Mouse (Mus musculus): Measurements from ENCODE around the gene Snrnp70.

- TF ChIP-seq CTCF (IDR thresholded peaks at IDR 0.05; ENCODE audit: extremely low read depth, insufficient read depth, low read length) (no peak), POLR2A (IDR thresholded peaks at IDR 0.05; ENCODE audit: extremely low read depth, insufficient read depth, low read length) (no peak)
Observed at GRCm38 (mm10) chr7:45407836-45408235, 12.3 kb upstream of the Snrnp70 start.

Data from cortical plate, adult 2 months (tissue).